Mouse (Mus musculus) spleen, postnatal 36 days (tissue): ENCODE results near the gene Smg5.

ENCODE experiments used
- DNase-seq, 2 experiments: peaks; one replicate each; pipeline ENCODE4 v3.0.0; 2022; ENCODE audit warnings: low spot score in 2 of 2, mixed read lengths in 1 of 2

Smg5 gene

DNA sequence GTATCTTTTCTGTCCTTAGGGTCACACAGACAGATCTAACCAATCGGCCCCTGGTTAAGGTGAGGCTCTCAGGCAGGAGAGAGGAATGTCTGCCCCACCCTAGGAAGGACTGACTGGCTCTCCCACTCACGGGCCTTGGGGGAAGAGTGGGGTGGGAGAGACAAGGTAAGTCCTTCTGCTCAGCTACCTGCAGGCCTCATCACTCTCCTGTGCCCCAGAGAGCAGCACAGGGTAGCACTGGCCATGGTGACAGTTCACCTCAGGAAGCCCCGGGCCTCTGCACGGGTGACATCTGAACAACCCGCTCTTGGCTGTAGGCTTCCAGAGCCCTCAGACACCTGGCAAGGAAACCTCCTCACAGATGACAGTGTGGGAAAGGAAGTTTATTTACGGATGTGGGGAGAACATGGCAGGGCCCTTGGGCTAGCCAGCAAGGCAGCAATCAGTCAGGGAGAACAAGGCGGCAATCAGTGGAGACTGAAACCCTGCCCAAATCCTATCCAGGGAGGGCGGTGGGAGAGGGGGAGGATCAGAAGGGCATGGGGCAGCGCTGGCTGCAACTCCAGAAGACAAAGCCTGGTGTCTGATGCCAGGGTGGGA lies 57.8 kb downstream of the Smg5 start:
- no peak for DNase-seq

DNA sequence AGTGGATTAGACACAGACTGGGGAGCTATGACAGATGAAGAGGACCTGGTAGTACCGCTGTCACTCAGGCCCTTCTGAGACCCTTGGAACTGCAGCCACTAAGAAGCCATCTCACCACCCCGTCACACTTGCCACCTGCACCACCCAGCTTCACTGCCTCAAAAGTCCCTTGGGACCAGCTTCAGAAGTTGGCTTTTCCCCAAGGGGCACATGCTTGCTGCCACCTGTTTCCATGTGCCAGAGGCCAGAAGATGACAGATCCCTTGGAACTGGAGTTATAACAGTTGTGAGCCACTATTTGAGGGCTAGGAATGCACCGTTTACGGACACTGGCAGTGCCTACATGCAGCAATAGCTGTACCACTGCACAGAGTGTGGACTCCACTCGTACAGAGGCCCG lies 59.2 kb downstream of the Smg5 start:
- DNase-seq, result peak; percentile 80 to 82

- DNase-seq, result peak; percentile 45 to 47
These were observed 59.7 kb downstream of the Smg5 start for GRCm38 (mm10) chr3:88395742-88396141.

GRCm38 (mm10) chr3:88398666-88399065 lies 62.6 kb downstream of the Smg5 start:
- DNase-seq, result no peak

GRCm38 (mm10) chr3:88403522-88404230 lies 67.6 kb downstream of the Smg5 start:
- no peak for DNase-seq

- peak; percentile 56 to 73 for DNase-seq
These were observed 71.0 kb downstream of the Smg5 start for GRCm38 (mm10) chr3:88407090-88407489.

- DNase-seq, result no peak
These were observed 71.5 kb downstream of the Smg5 start for GRCm38 (mm10) chr3:88407529-88407928.

DNA sequence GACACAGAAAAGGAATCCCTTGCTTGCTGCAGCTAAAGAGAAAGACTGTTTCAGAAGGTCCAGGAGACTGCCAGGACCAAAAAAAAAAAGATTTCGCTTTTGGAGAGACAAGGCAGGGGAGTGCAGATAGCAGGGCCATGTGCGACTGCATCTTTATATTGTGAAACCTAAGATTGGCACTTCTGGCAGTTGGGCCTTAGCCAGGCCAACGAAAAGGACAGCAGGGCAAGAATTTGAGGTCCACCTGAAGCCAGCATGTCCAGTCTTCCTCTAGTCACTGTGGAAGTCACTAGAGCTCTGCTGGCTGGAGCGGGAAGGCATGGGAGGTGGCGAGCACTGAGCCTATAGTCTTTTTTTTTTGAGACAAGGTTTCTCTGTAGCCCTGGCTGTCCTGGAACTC lies 72.9 kb downstream of the Smg5 start:
- DNase-seq, result no peak

DNA sequence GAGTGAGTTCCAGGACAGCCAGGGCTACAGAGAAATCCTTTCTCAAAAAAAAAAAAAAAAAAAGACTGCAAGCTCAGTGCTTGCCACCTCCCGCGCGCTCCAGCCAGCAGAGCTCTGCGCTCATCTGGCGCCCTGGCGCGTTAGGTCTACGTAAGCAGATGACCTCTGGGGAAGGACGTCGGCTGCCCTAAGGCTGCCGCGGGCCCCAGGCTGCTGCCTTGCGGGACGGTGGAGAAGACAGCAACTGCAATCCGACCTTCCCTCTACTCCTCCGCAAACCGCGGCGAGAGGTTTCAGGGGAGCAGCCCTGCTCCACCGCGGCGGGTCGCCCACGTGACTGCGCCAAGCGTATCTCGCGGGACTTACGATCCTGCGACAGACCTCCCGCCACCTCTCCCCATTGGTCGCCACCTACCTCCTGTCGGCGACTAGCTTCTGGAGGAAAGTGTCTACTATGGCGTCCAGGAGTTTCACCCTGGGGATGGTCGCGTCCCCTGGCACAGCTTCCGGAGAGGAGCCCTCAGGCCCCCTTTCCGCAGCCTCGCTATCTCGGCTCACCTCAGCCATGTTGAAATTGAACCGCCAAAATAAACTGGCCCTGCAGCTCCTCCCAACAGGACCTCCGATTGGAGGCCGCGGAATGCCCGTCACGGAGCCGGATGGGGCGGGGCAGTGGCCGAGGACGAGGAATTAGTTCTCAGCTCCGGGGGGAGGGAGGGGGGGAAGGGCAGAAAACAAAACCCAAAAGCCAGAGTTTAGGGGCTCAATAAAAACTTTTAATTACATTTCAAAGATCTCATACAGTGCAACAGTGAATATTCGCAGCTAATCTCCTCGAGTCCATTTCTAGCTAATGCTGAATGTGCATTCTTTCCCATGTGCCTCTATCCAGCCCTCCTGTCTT lies 73.9 kb downstream of the Smg5 start, which contains the start of gene Pmf1:
Gene Pmf1 (minus strand): TSS at position 591 of the 904 bp plus-strand sequence.
- peak; percentile 93 to 94 for DNase-seq

DNA sequence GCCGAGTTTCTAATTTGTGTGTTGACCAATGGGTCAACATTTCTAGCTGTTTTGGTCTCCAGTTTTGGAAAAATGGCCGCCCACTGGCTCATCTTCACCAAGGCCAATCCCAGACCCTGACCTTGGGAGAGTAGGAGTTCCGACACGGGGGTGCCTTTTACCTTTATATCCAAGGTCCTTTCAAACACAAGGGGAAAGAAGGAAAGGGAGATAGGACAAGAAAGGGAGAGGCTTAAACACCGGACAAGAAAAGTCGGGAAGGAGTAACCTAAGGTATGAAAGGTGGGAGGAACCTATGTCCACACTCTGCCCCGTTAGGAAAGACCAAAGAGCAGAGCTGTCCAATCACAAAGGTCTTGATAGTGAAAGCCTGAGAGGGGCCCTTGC lies 74.6 kb downstream of the Smg5 start:
- DNase-seq, result no peak

GRCm38 (mm10) chr3:88411681-88412080 lies 75.6 kb downstream of the Smg5 start:
- DNase-seq, result peak; percentile 48 to 70
